Mouse (Mus musculus): ENCODE results near the gene Pdf. TPM values are rescaled to one million over a fixed set of nuclear protein-coding genes. Genes with fewer than 3 reads are reported as not detected.

Gene Pdf
- polyA plus RNA-seq, 1 experiment = 8.3 TPM

DNA sequence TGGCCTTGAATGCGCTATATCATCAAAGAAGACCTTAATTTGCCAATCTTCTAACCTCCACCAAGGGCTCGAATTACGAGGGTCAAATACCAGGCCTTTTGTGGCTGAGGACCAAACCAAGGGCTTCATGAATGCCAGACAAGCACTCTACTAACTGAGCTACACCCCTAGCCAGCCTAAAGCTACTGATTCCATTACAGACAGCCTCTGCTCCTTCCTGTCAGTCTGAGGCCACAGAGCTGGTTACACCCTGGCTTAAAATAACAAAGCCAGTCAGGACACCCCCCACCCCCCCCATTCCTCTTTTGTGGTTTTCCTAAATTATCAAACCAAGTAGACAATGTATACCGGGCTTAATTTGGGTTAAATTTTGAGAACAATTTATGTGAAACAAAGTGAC is 25.3 kb upstream of the Pdf start:
- peaks cover 51% of the 10 kb centered on the region for H3K4me1 ChIP-seq

DNA sequence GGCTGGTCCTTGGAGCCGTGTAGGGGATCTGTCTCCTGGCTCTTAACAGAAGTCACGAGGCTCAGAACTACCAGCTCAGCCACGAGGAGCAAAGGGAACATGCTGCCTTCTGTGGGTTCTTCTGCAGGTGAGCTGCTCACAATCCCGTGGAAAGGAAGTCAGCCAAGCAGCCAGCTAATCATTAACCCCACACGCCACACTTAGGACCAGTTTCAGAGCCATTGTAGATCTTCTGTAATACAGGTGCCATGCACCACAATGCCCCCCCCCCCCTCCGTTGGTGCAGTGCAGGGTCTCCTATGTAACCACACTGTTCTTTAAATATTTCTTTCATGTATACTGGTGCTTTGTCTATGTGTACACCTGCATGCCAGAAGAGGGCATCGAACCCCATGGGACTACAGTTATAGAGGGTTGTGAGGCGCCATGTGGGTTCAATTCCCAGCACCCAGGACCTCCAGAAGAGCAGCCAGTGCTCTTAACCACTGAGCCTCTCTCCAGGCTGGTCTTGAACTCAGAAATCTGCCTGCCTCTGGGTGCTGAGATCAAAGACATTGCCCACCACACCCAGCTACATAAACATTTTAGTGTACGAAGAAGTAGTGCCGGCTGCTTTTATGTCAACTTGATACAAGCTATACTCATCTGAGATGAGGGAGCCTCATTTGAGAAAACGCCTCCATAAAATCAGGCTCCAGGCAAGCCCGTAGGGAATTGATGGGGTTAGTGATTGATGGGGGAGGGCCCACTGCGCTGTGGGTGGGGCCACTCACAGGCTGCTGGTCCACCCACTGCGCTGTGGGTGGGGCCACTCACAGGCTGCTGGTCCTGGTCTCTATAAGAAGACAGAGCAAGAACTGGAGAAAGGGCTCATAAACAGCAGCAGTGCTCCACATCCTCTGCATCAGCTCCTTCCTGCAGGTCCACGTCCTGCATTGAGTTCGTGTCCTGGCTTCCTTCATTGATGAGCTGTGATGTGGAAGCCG is 17.4 kb upstream of the Pdf start, which contains the start of gene Tmed6:
TSS of gene Tmed6 (minus strand) at position 134 of the 986 bp plus-strand sequence.
- Histone ChIP-seq H3K4me1 (peaks cover 12% of the 10 kb centered on the region), H3K4me3 (replicated peaks) (peak within 1 kb of the TSS; percentile 69), H3K9me3 (no peaks in the 10 kb centered on the region), H3K36me3 (replicated peaks; ENCODE audit: low read length) (peaks cover 28% of the 10 kb centered on the region), H3K27me3 (replicated peaks) (peaks cover 4% of the 10 kb centered on the region)
- TF ChIP-seq GATA1 (IDR thresholded peaks at IDR 0.05; ENCODE audit: borderline replicate concordance, low read length) (no peak), FLI1 (IDR thresholded peaks at IDR 0.05; ENCODE audit: low read length) (no peak)

More for the DNA sequence above, 25.3 kb upstream of the Pdf start:
- no peak for TF ChIP-seq GATA1 (IDR thresholded peaks at IDR 0.05; ENCODE audit: borderline replicate concordance, low read length)
- no peak for TF ChIP-seq FLI1 (IDR thresholded peaks at IDR 0.05; ENCODE audit: low read length)
- H3K27me3 ChIP-seq (replicated peaks) = no peaks in the 10 kb centered on the region
- peak overlapping the region; percentile 56 for H3K4me3 ChIP-seq (replicated peaks)
- no peaks in the 10 kb centered on the region for H3K9me3 ChIP-seq
- H3K36me3 ChIP-seq (replicated peaks; ENCODE audit: low read length) = peaks cover 96% of the 10 kb centered on the region

- H3K27me3 ChIP-seq (replicated peaks) = peaks cover 4% of the 10 kb centered on the region
- H3K4me1 ChIP-seq = peaks cover 30% of the 10 kb centered on the region
Measured at GRCm38 (mm10) chr8:107062613-107063012, 14.2 kb upstream of the Pdf start.

DNA sequence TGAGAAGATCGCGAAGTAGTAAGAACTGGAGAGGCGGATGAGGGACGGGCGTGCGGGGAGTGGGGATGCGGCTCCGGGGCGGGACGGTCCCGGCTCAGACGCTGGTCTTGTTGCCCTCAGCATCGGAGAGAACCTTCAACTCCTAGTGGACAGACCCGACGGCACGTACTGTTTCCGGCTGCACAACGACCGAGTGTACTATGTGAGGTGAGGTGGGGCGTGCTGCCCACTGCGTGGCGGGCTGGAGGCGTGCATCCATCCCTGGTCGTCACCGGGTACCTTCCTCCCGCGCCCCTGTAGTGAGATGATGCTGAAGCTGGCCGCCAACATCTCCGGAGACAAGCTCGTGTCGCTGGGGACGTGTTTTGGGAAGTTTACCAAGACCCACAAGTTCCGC is 8.6 kb upstream of the Pdf start:
- peak overlapping the region; percentile 100 for H3K4me3 ChIP-seq (replicated peaks)
- H3K36me3 ChIP-seq (replicated peaks; ENCODE audit: low read length) = peaks cover 51% of the 10 kb centered on the region
- TF ChIP-seq GATA1 (IDR thresholded peaks at IDR 0.05; ENCODE audit: borderline replicate concordance, low read length) (no peak), FLI1 (IDR thresholded peaks at IDR 0.05; ENCODE audit: low read length) (no peak)
- H3K9me3 ChIP-seq = no peaks in the 10 kb centered on the region
- peaks cover 54% of the 10 kb centered on the region for H3K4me1 ChIP-seq
- H3K27me3 ChIP-seq (replicated peaks) = no peaks in the 10 kb centered on the region

More at GRCm38 (mm10) chr8:107062613-107063012, 14.2 kb upstream of the Pdf start:
- peaks cover 19% of the 10 kb centered on the region for H3K36me3 ChIP-seq (replicated peaks; ENCODE audit: low read length)
- H3K4me3 ChIP-seq (replicated peaks) = no peak overlapping the region
- H3K9me3 ChIP-seq = no peaks in the 10 kb centered on the region
- TF ChIP-seq FLI1 (IDR thresholded peaks at IDR 0.05; ENCODE audit: low read length) = no peak

DNA sequence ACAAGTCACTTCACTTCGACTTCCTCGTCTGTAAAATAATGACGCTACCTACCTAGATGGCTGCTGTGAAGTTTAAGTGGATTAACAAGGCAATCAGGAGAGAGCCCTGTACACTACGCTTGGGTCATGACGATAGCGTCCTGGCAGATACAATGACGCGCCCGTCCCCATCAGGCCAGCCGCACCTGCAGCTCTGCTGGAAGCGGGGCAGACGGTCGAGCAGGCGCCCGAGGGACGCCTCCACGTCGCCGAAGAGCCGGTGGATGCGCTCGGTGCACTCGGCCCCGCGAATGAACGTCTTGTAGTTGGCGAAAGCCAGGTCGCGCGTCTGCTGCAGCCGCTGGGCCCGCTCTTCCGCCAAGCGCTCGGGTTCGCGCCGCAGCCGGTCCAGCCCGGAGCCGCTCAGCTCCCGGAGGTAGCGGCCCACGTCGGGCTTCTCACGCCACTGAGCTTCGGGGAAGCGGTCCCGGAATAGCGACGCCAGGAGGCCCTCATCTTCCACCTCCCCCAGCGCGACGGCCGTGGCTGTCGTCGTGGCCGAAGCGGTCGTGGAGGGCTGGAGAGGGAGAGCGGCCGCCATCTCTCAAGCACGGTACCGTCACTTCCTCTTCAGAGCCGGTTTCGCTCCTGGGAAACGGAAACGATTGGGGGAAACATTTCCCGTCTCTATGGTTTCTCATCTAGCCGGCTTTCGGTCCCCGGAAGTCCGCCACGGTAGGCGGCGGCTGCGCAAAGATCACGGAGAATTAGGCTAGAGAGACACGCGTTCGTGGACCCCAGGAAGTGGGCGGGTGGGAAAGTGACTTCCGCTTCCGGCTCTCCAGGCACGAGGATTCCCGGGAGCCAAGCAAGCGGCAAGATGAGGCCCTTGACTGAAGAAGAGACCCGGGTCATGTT is 7.9 kb upstream of the Pdf start, which contains the start of the genes Cog8 and Nip7:
TSS of gene Cog8 (minus strand) at position 614 of the 897 bp plus-strand sequence.
TSS of gene Nip7 (plus strand) at position 802 of the 897 bp plus-strand sequence.
- Histone ChIP-seq H3K4me1 (peaks cover 56% of the 10 kb centered on the region), H3K4me3 (replicated peaks) (peak within 1 kb of the TSS; percentile 100), H3K36me3 (replicated peaks; ENCODE audit: low read length) (peaks cover 57% of the 10 kb centered on the region), H3K9me3 (no peaks in the 10 kb centered on the region), H3K27me3 (replicated peaks) (no peaks in the 10 kb centered on the region)
- peak; percentile 88 for TF ChIP-seq FLI1 (IDR thresholded peaks at IDR 0.05; ENCODE audit: low read length)
- TF ChIP-seq GATA1 (IDR thresholded peaks at IDR 0.05; ENCODE audit: borderline replicate concordance, low read length) = no peak

DNA sequence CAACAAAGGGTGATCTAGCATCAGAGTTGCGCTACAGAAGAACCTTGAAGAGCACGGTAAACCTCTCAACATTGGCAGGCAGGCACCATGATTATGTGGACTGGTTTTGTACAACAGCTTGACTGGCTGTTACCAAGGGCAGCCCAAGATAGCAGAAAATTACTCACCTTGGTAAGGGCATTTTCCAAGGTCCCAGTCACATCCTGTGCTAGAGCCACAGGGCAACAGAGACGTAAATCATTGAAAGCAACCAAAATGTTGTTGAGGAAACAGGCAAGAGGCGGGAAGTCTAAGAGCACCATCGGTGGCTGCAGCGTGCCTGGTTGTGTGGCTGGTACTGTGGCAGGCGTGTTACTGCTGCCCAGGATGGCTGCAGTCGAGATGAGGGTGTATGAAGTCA is 3.6 kb upstream of the Pdf start:
- Histone ChIP-seq H3K4me1 (peaks cover 63% of the 10 kb centered on the region), H3K36me3 (replicated peaks; ENCODE audit: low read length) (peaks cover 60% of the 10 kb centered on the region), H3K9me3 (no peaks in the 10 kb centered on the region), H3K27me3 (replicated peaks) (no peaks in the 10 kb centered on the region), H3K4me3 (replicated peaks) (no peak overlapping the region)
- no peak for TF ChIP-seq GATA1 (IDR thresholded peaks at IDR 0.05; ENCODE audit: borderline replicate concordance, low read length)
- no peak for TF ChIP-seq FLI1 (IDR thresholded peaks at IDR 0.05; ENCODE audit: low read length)

DNA sequence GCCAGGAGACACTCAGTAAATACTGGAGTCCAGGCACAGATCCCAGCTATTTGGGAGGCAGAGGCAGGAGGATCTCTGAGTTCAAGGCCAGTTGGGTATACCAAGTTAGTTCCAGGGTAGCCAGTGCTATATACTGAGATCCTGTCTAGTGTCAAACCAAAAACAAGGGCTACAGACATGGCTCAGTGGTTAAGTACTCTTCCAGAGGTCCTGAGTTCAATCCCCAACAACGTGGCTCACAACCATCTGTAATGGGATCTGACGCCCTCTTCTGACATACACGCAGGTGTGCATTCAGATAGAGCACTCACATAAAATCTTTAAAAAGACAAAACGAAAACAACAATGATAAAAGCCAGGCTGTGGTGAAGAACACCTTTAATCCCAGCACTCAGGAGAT is 1.1 kb upstream of the Pdf start:
- peak overlapping the region; percentile 99 for H3K4me3 ChIP-seq (replicated peaks)
- H3K27me3 ChIP-seq (replicated peaks) = no peaks in the 10 kb centered on the region
- peaks cover 53% of the 10 kb centered on the region for H3K4me1 ChIP-seq
- TF ChIP-seq GATA1 (IDR thresholded peaks at IDR 0.05; ENCODE audit: borderline replicate concordance, low read length) = no peak
- no peaks in the 10 kb centered on the region for H3K9me3 ChIP-seq
- peaks cover 78% of the 10 kb centered on the region for H3K36me3 ChIP-seq (replicated peaks; ENCODE audit: low read length)

DNA sequence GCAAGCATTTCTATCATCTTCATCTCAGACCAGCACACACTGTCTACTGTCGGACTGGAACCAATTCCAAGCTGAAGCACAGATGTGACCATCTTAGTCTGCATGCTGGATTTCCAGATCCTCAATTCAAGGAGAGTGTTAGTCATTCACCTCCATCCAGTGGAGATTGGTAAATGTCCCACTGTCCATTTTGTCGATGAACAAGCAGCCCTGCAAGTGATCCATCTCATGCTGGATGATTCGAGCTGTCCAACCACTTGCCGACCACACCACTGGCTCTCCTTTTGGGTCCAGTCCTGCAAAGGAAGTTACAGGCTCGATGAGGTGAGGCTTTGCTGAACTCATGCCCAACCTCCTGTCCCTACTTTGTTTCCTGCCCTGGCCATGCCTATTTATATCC is 1.4 kb downstream of the Pdf start:
- Histone ChIP-seq H3K36me3 (replicated peaks; ENCODE audit: low read length) (peaks cover 79% of the 10 kb centered on the region), H3K4me1 (peaks cover 47% of the 10 kb centered on the region), H3K27me3 (replicated peaks) (no peaks in the 10 kb centered on the region), H3K9me3 (no peaks in the 10 kb centered on the region), H3K4me3 (replicated peaks) (peak overlapping the region; percentile 48)
- no peak for TF ChIP-seq FLI1 (IDR thresholded peaks at IDR 0.05; ENCODE audit: low read length)
- TF ChIP-seq GATA1 (IDR thresholded peaks at IDR 0.05; ENCODE audit: borderline replicate concordance, low read length) = no peak

- Histone ChIP-seq H3K27me3 (replicated peaks) (no peaks in the 10 kb centered on the region), H3K9me3 (no peaks in the 10 kb centered on the region), H3K4me1 (peaks cover 45% of the 10 kb centered on the region), H3K36me3 (replicated peaks; ENCODE audit: low read length) (peaks cover 79% of the 10 kb centered on the region), H3K4me3 (replicated peaks) (no peak overlapping the region)
- no peak for TF ChIP-seq FLI1 (IDR thresholded peaks at IDR 0.05; ENCODE audit: low read length)
- no peak for TF ChIP-seq GATA1 (IDR thresholded peaks at IDR 0.05; ENCODE audit: borderline replicate concordance, low read length)
Measured at GRCm38 (mm10) chr8:107045478-107045877, 2.9 kb downstream of the Pdf start.
